Mouse (Mus musculus): ENCODE measurements around the gene Primpol. TPM values are rescaled to one million over a fixed set of nuclear protein-coding genes. Genes with fewer than 3 reads are reported as not detected.
"Not testable (repeated sequence)": the region's sequence is repeated elsewhere in the genome, so short reads cannot be mapped to it uniquely, and the experiment has no call there.

Primpol gene
- total RNA-seq, 2 experiments from 2014 or later: 4.6 to 6.1 TPM

DNA sequence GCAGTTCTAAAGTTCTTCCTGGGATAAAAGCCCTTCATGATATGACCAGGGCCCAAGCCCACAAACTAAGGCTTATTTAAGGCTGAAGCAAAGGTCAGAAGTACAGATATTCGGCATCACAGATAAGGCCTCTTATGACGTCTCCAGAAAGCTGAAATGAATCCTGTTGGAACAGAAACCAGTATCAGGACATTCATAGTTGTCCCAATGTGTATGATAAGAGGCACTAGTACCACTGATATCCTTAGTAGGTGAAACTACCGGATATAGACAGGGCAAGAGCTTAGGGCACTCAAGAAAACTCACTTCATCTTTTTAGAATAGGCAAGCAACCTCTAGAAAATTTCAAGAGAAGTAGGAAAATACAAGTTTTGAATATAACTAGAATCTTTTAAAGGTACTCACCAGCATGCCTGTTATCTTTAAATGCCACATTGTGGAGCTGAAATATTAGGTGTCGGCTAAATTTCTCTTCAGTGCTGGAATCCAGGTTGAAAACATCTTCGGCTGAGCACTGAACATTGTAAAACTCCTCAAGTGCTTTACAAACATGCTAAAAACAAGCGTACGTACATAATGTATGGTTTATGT lies 17.6 kb downstream of the Primpol start:
- DNase-seq (ENCODE audit: extremely low spot score in 1 of 2, low spot score in 2 of 2): no peak
- Histone ChIP-seq H3K4me3 (no peak overlapping the region), H3K27ac (no peak overlapping the region)
- no peak for TF ChIP-seq CTCF (IDR thresholded peaks at IDR 0.05)
- intact Hi-C loops (cut with DNase I): no loop called here

DNA sequence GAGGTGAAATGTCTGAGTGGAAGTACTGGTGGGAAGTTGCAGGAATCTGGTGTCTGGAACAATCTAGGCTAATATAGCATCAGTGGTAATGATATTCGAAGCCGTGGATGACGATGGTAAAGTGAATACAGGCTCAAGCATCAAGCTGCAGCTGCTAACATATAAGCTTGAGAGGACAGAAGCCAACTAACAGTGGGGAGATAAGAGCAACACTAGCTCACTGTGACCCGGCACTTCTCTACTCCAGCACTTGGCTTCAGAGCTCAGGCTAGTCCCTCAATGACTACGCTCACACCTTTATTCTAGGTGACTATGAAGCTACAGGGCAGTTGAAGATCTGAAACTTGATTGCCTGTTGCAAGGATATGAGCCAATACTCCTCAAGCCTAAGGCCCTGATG lies 18.3 kb downstream of the Primpol start:
- intact Hi-C loops (cut with DNase I): no loop called here
- H3K27ac ChIP-seq: no peak overlapping the region
- no peak overlapping the region for H3K4me3 ChIP-seq
- no peak for DNase-seq (ENCODE audit: extremely low spot score in 1 of 2, low spot score in 2 of 2)
- no peak for TF ChIP-seq CTCF (IDR thresholded peaks at IDR 0.05)

- no peak for TF ChIP-seq CTCF (IDR thresholded peaks at IDR 0.05)
- Histone ChIP-seq H3K4me3 (no peak overlapping the region), H3K27ac (no peak overlapping the region)
- intact Hi-C loops (cut with DNase I): no loop called here
- no peak for DNase-seq (ENCODE audit: extremely low spot score in 1 of 2, low spot score in 2 of 2)
Measured at GRCm38 (mm10) chr8:46598114-46598513, 18.9 kb downstream of the Primpol start.

- H3K4me3 ChIP-seq: no peak overlapping the region
- intact Hi-C loops (cut with DNase I): no loop called here
- TF ChIP-seq CTCF (IDR thresholded peaks at IDR 0.05): no peak
- no peak for DNase-seq (ENCODE audit: extremely low spot score in 1 of 2, low spot score in 2 of 2)
- H3K27ac ChIP-seq: no peak overlapping the region
Measured at GRCm38 (mm10) chr8:46597411-46597810, 19.6 kb downstream of the Primpol start.

- Histone ChIP-seq H3K27ac (no peak overlapping the region), H3K4me3 (no peak overlapping the region)
- DNase-seq (ENCODE audit: extremely low spot score in 1 of 2, low spot score in 2 of 2): no peak
- intact Hi-C loops (cut with DNase I): no loop called here
- TF ChIP-seq CTCF (IDR thresholded peaks at IDR 0.05): no peak
Measured at GRCm38 (mm10) chr8:46596530-46596929, 20.5 kb downstream of the Primpol start.

DNA sequence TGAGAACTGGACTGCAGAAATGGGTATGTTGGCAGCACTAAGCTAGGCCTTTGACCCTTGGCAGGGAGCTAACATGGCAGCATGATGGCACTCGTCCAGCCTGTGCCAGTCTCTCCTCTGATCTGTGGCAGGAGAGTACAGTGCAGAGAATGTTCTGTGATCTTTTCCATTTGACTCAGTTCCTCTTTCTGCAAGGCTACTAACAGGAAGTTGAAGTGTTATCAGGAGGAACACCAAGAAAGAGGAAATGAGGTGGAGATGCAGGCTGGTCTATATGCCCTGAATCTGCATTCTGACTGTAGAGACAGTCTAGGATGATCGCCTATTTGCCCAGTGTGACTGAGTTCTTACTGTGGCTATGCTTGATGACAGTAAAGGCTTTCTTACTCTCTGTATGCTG lies 21.4 kb downstream of the Primpol start:
- no peak for DNase-seq (ENCODE audit: extremely low spot score in 1 of 2, low spot score in 2 of 2)
- Histone ChIP-seq H3K4me3 (no peak overlapping the region), H3K27ac (no peak overlapping the region)
- TF ChIP-seq CTCF (IDR thresholded peaks at IDR 0.05): no peak
- intact Hi-C loops (cut with DNase I): no loop called here

DNA sequence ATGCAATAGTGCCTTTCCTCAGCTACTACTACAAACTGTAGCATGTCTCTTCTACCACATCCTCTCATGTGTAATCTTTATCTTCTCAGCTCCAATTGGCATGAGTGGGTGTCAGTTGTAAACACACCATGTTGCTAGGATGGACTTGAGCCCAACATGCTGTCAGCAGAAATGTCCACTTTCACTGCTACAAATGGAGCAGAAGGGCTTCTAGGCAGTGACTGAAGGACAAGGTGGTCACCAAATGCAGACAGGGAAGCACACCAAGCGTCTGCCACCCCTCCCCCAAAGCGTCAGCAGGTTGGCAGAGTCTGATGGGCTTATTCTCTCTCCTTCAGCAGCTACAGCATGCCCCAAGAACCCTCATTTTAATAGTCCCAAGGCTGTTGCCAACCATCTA lies 23.2 kb downstream of the Primpol start:
- no peak for TF ChIP-seq CTCF (IDR thresholded peaks at IDR 0.05)
- no peak for DNase-seq (ENCODE audit: extremely low spot score in 1 of 2, low spot score in 2 of 2)
- Histone ChIP-seq H3K27ac (no peak overlapping the region), H3K4me3 (no peak overlapping the region)
- intact Hi-C loops (cut with DNase I): no loop called here

DNA sequence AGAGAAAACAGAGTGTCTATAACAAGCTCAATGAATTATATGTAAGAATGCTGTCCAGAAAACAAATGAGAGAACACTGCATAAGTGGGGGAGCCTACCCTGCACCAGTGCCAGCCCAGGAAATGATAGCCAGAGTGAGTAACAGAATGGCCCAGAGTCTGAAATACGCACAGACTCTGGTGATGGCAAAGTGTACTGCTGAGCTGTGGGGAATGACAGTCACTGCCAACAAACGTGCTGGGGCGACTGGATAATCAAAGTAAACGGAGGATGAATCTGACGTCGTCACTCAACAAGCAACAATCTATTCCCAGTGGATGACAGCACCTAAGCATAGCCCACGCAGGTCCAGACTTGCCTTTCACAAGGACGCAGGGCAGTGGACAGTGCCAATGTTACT lies 23.9 kb downstream of the Primpol start:
- no peak overlapping the region for H3K4me3 ChIP-seq
- no peak for TF ChIP-seq CTCF (IDR thresholded peaks at IDR 0.05)
- H3K27ac ChIP-seq: no peak overlapping the region
- no peak for DNase-seq (ENCODE audit: extremely low spot score in 1 of 2, low spot score in 2 of 2)
- intact Hi-C loops (cut with DNase I): no loop called here

DNA sequence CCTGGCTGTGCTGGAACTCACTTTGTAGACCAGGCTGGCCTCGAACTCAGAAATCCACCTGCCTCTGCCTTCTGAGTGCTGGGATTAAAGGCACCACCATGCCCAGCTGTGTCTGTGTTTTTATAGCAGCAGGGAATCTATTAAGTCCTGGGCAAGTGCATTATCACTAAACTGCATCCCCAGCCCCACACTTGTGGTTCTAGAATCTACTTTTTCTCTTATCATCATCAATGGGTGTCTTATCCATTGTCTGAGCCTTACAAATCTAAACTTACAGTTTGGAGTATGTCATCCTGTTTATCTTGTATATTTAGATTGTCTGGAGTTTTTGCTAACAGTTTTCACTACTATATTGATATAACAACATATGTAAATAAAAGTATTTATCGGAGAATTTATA lies 28.3 kb downstream of the Primpol start:
- Histone ChIP-seq H3K27ac (no peak overlapping the region), H3K4me3 (no peak overlapping the region)
- intact Hi-C loops (cut with DNase I): no loop called here
- no peak for TF ChIP-seq CTCF (IDR thresholded peaks at IDR 0.05)
- DNase-seq (ENCODE audit: extremely low spot score in 1 of 2, low spot score in 2 of 2): no peak

- intact Hi-C loops (cut with DNase I): no loop called here
- DNase-seq (ENCODE audit: extremely low spot score in 1 of 2, low spot score in 2 of 2): no peak
- H3K27ac ChIP-seq: no peak overlapping the region
- no peak overlapping the region for H3K4me3 ChIP-seq
- no peak for TF ChIP-seq CTCF (IDR thresholded peaks at IDR 0.05)
Measured at GRCm38 (mm10) chr8:46587911-46588310, 29.1 kb downstream of the Primpol start.

DNA sequence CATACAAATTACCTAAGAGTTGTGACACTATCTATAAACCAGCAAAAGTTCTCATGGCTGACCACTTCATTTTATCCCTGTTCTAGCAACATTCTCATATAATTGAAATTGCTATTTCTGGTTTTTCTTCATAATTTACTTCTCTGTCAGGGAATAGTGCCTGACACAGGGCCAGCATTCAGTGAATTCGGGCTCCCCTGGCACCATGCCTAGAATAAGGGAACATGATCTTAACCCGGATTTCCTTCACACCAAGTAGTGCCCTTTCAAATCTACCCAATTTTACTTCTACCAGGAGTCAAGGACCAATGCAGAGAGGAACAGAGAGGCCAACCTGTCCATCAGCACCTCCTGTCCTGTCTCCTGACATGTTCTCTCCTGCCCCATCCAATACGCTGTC lies 31.4 kb downstream of the Primpol start:
- H3K4me3 ChIP-seq: no peak overlapping the region
- DNase-seq (ENCODE audit: extremely low spot score in 1 of 2, low spot score in 2 of 2): no peak
- intact Hi-C loops (cut with DNase I): no loop called here
- H3K27ac ChIP-seq: no peak overlapping the region
- no peak for TF ChIP-seq CTCF (IDR thresholded peaks at IDR 0.05)

GRCm38 (mm10) chr8:46584328-46584727 lies 32.7 kb downstream of the Primpol start:
- H3K4me3 ChIP-seq; DNase-seq (ENCODE audit: extremely low spot score in 1 of 2, low spot score in 2 of 2); H3K27ac ChIP-seq; intact Hi-C loops (cut with DNase I): not testable (repeated sequence)

DNA sequence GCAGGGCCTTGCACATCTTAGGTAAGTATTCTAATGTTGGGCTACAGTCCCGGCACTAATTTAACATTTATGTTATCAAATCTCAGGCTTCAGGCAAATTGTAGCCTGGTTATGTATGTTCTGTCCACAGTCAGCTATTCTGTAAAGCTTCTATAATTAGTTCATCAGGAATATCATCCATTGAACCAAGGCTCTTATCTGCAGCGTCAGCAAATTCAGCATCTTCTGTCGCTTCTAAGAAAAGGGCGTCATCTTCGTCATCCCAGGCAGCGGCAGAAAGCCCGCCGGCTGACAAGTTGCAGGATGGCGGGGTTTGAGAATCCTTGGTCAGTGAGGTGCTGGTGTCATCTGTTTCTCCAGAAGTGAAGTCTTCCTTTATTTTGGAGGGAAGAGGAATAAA lies 38.2 kb downstream of the Primpol start:
- DNase-seq (ENCODE audit: extremely low spot score in 1 of 2, low spot score in 2 of 2): no peak
- intact Hi-C loops (cut with DNase I): no loop called here
- TF ChIP-seq CTCF (IDR thresholded peaks at IDR 0.05): no peak
- no peak overlapping the region for H3K4me3 ChIP-seq
- H3K27ac ChIP-seq: no peak overlapping the region

Data from left cerebral cortex, adult 2 months (tissue).